Mouse (Mus musculus): ENCODE results near the gene Plxna2. TPM values are rescaled to one million over a fixed set of nuclear protein-coding genes. Genes with fewer than 3 reads are reported as not detected.

Plxna2 gene
- total RNA-seq, 2 experiments from 2014 or later: 65.0 to 73.0 TPM

DNA sequence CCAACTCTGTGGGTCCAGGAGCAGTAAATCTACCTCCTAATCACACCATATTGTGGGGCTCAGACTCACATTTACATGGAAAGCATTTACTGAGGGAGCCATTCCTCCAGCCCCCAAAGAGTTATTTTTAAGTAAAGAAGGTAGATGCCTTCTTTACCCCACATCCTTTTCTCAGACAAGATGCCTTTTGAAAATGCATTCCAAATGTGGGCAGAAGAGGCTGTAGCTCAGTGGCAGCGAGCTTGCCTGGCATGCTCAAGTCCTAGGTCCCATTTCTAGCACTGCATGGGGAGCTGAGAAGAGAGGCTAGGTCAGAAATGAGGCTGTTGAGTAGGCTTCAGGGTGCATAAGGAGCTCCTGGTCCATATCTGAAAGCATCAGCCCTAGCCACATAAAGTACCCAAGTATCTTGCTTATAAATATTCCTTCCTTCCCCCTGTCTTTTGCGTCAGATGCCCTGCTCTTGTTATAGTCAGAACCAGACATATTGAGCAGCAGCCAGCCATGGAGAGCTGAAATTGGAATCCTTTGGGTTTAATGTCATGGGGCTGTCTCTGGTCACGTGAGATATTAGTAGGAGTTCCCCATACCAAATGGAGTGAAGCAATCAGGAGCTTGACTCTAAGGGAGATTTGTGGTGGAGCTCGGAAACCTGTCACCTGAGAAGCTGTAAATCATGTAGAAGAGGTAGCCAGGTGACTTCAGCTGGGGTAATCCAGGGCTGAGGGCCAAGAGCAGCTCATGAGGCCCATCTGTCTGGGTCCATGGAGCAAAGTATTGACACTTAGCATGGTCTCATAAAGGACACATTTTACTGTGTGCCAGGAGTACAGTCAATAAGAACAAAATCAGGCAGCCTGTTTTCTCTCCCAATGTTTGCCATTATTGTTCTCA is 96.4 kb downstream of the Plxna2 start:
- DNase-seq: no peak

DNA sequence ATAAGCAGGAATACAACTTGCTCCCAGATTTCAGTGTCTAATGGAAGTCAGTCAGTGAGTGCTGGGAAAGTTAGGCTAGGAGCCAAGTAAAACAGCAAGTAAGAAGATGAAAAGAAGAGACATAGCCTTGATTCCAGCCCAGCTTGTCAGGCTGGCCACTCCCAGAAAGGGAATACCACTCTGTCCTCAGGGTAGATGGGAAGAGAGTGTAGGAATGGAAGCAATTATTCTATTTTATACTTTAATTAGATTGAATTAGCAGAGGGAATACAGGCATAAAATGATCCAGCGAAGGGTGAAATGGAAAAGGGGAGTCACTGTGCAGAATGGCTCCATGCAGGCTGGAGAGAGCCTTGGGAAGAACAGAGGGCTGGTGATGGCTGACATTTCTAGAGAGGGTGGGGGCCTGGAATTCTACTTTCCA is 99.4 kb downstream of the Plxna2 start:
- DNase-seq: no peak

DNA sequence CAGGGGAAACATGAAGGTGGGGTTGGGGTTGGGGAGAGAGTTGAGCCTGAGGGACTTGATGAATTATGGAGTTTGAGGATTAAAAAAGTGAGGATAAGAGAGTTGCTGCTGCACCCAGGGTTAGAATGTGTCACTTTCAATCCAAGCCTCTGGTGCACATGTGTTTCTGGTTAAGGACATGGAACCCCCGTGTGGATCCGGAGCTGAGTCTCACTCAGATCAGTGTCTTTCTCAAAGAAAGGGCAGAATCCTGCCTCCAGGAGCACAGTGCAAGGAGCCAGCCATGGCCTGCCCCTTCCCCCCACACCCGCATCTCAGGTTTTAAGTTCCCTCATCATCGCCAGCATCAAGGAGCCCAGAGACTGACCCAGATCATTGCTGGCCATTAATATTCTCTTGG is 102.4 kb downstream of the Plxna2 start:
- no peak for DNase-seq

DNA sequence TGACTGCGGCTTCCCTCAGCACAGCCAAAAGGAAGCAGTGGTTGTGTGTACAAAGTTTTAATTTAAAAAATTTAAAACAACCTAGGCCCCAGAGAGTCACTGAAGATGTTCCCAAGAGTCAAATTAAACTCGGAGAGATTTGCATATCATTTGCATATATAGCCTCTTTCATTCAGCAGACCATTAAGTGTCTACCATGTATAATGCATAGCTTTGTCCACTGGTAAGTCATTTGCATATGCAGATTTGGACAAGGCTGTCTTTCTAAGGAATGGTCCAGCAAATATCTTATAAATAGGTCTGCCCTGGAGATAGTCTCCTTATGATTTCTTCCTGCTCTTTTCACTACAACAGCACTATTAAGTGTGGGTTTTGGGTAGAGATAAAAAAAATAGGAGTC is 103.2 kb downstream of the Plxna2 start:
- no peak for DNase-seq

DNA sequence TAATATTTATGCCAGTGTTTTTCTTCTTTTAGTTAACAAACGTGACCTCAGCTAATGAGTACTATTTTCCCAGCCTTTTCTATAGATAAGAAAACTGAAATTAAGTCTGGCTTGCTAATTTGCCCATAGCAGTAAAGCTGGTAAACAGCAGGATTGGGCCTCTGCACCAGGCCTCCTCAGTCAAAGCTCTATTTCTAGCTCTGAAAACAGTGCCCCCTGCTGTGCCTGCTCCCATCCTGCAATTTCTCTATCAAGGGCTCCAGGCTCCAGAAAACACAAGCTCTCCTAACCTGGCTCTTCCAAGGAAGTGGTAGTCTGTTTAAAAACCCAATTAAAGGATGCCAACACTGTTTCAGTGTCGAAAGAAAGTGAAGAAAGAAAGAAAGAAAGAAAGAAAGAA is 104.3 kb downstream of the Plxna2 start:
- peak; percentile 60 to 70 for DNase-seq

DNA sequence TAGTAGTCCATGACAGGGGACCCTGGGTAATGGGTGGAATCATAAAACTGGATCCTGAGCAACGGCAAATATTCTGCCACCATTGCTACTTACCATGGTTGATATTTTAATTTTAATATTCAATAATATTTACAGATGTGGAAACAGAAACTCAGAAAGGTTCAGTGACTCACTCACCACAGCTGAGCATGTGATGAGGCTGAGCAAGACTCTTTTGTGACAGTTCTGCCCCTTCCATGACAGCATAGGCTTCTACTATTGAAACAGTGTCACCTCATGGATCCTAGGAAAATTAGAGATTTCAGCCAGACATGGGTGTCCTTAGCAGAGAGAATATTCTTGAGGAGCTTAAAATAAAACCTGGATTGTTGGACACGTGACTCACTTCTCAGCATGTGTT is 116.8 kb downstream of the Plxna2 start:
- no peak for DNase-seq

DNA sequence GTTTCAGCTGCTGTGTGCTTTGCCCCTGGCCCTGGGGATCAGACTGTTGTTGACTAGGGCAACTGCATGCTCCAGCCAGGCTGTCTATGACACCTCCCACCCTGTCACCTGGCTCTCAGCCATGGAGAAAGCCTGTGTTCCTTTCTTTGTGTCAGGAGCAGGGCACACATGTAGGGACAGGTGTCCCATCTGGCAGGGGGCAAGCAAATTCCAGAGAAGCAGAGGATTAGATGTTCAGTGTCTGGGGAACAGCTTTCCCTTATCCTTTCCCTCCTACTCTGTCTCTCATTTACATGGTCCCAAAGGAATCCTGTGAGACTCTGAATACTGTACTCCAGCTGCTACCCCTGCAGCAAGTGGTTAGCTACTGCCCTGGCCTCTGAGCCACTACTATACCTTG is 121.9 kb downstream of the Plxna2 start:
- DNase-seq: no peak

DNA sequence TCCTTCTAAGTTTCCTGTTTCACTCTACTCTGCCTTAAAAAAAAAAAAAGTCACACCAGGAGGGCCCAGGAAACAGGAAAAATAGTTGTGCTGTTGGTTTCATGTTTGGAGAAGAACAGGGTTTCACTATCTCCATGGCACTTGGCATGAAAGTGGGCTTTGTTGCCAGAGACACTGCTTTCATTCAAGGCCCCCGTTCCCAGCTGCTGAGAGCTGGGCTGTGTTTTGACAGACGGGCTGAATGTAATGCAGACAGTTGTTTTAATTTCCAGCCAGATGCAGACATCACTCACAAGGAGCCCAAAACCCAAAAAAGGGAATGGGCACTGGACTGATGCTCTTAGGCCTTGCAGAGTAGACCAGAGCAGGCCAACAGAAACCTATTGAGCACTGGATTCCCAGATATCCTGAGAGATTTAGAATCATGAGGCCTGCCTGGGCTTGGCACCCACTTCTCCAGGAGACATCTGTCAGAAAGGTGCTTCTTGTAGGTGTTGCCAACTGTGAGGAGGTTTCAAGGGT is 124.9 kb downstream of the Plxna2 start:
- peak; percentile 26 to 49 for DNase-seq

DNA sequence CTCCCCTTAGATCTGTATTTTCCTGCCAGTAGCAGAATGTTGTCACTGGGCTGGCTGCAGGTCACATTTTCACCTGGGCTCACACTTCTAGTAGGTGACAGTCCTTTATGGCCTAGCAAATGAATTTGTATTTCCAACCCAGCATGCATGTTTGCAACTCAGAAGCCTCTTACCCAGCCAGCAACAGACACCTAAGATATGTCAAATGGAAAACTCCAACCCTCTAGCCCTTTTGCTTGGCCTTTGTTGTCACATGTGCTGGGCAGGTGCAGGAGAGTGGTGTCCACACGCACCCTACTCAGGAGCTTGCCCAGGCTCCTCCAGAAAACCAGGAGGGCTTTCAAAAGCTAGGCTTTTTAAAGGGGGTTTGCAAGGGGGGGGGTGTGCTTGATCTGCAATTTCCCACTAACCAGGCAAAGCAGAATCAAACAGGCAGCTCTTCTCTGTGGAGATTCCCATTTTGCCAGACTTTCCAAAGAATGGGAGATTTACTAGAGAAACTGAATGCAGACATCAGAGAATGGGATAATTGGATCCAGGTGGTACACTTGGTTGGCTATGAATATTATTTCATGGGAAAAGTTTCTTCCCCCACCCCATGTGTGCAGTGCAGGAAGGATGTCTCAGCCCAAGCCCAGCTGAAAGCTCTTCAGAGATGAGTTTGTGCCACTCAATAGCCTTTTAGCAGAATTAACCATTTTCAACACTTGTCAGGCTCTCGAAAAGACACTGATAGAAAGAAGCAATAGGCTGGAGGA is 127.3 kb downstream of the Plxna2 start:
- DNase-seq: no peak

DNA sequence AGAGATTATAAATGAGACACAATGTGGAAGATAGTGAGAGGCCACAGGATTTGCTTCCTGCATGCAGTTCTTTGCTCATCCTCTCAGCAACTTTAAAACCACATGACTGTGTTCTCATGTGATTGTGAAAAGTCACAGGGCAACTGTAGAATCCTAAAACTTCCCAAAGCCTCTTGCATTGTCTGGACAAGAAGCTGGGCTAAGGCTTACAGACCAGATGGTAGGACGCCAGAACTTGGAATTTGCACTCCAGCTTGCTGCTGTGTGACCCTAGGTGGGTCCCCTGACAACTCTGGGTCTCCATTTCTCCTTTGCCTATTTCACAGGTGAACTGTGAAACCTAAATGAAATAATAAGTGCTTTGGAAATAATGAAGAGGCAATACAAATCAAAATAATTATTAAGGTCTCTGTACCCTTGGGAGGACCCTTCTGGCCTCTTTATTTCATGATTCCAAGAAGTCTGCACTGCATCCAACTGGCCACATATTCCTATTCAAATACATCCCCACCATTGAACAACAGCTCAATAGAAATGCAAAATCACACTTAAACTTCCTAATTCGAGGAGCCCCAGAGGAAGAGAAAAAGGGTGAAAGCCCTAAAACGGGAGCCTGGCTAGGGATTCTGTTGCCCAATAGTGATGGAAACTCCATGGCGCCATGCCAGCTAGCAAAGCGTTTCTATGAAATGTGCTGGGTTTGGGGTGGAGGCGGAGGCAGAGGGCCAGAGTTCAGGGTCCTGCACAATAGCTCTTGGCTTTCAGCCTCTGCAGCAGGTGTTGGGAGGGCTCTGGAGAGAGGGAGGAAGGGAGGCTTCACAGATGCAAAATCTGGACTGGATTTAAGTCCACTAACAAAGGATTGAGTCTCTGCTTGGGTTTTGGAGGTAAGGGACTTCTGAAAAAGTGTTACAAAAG is 128.6 kb downstream of the Plxna2 start:
- DNase-seq: peak; percentile 64 to 69

DNA sequence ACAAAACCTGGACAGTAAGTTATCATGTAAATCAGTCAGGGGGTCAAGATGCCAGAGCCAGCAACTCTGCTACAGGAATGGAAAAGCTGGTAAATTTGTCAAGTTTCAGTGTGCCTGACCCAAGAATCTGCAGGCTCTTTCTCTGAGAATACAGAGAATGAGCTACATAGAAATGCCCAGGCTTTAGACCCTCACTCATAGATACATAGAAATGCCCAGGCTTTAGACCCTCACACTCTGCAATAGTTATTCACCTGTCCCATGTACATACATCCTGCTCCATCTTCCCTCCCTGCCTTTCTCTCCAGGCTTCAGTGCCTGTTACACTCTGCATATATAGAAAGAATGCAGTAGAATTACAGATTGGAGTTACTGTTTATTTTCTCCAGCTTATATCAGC is 129.2 kb downstream of the Plxna2 start:
- no peak for DNase-seq

DNA sequence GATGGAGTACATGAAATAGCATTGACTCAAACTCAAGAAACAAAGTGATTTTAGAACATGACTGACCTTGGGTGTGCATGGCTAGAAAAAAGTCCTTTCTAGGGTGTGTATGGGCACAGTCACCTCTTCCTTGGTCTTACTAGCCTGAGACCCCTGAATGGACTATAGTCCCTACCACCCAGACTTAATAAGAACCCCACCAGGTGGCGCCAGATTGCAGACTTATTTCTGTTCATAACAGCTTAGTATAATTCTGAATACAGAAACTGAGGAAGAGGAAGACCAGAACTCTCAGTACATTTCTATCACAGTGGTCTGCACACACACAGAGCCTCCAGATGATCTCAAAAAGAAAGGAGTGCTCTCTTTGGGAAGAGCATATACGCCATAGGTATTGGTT is 135.2 kb downstream of the Plxna2 start:
- DNase-seq: peak in 1 of 2 experiments; percentile 36

DNA sequence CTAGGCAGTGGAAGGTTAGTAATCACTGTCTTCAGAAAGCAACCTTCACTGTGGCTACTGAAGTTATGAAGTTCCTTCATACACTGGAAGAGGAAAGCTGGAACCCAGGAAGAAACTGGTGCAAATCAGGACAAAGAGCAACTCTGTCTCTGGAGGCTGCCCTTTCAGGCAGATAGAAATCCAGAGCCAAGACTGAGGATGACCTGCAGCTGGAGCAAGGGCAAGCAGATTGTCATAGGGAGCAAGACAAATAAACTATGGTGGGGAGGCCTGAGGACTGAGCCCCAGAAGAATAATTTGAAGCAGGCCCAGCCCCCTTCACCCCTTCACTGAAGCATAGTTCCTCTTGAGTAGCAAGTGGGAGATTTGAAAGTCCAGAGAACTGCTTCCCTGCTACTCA is 138.0 kb downstream of the Plxna2 start:
- no peak for DNase-seq

DNA sequence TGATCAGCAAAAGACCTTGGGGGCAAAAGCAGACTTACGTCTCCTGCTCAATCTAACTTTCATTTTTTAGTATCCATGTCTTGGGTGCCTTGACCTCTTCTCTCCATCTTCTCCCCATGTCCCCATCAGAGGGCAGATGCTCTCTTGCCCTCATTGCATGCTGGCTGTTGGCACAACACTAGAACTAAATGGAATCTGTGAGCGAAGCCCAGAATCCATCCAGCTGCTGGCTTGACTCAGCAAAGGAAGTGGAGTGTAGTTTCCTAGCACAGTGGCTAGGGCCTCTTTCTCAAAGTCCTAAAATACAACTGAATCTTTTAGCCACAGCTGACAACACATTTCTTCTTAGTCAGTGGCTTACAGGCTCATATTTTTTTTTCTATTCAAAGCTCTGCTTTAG is 138.4 kb downstream of the Plxna2 start:
- no peak for DNase-seq

DNA sequence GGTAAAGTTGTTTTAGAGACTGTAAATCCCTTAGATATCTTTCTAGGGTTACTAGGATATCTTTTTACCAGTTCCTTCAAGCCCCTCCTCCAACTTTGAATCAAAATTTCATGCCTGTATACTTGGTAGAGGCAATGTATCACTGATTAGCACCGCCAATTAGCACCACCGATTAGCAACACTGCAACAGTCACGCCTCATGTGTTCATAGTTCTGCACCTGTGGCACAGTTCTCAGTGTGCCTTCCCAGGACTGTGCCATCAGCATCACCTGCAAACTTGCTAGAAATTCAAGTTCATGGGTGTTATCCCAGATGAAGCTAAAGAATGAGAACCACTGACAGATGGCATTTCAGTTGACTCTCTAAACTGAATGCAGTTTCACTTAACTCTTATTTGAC is 138.8 kb downstream of the Plxna2 start:
- no peak for DNase-seq

DNA sequence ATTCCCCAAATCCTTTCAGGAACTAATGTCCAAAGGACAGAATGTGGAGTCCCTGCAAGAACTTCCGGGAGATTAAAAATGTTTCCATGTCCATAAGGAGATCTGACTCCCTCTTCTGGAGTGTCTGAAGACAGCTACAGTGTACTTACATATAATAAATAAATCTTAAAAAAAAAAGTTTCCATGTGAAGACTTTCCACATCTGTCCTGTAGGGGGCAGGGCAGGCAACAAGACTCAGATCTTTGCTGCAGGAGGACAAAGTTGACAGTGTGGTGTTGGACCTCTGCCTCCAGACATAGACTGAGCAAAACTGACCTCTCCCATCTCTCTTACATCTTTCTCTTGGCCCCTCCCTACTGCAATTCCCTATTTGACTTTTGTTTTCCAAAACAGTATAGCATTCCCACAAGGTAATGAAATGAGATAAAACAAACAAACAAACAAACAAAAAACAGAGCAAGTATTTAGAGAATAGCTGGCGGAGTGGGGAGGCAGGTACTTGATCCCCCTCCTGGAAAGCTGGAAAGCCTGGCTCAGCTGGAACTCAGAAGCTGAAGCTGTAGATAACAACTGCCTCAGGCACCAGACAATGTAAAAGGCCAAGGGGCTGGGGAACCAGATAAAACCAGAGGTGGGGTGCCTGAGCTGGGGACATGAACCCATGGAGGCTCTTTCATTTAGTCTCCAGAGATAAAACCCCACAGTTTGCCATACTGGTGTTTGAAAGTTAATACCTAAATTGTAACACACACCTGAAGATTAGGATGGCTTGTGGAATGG is 143.6 kb downstream of the Plxna2 start:
- DNase-seq: no peak

DNA sequence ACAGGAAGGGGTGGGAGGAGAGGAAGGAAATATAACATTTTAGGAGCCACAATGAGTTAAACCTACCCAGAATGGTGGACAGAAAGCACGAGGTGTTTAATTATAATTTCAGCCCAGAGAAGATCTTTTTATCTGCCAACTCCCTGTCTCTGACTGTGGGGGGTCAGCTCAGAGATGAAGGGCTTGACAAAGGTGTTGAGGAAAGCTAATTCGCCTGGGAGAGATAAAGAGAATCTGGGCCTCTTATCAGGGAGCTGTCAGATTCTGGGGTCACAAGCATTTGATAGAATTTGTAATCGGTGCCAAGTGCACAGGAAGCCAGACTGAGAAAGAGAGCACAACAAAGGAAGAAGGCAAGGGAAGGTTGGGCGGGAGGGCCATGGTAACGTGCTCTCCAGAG is 144.9 kb downstream of the Plxna2 start:
- DNase-seq: no peak

DNA sequence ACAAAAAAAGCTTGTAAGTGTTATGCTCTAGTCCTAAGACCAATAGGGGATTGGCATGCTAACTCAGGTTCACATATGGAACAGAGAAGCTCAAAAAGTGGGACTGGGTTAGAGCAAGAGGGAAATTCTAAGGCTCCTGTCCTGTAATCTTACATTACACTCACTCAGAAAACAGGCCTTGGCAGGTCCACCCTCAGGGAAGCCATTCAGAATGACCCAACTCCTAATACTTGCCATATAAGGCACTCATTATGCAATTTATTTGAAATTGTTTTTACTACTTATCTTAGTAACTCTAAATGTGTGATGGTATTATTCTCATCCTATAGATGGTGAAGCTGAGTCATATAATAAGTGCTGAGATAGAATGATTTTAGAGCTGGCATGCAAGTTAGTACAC is 146.9 kb downstream of the Plxna2 start:
- no peak for DNase-seq

DNA sequence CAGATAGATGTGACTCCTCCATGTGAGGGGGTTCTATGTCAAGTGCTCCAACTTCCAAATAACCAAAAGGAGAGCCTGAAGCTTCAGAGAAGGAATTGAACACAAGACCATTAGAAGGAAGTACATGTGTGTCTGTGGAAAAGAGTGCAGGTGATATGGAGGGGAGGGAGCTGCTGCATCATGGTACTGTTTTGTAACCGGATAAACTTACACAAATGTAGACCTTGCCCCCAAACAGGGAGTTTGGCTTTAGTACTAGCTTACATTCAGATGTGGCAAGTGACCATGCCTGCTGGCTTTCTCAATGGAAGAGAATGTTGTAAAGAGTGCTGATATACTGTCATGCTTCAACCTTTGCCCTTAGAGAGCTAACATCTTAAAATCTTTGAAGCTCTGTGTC is 150.8 kb downstream of the Plxna2 start:
- no peak for DNase-seq

DNA sequence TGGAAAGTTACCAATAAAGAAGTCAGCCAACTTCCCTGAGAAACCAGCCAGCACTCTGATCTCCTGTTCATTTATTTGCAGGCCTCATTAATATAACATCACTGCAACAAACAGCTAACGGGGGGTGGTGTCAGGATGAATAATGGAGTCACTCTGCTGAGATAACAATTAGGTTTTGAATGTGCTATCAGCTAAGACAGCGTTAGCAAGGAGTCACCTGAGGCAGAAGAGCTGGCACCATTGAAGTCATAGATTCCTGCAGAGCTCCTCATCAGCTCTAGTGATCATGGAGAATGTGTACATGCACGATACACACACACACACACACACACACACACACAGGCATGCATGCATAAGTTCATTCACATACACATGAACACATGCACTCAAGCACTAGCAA is 154.0 kb downstream of the Plxna2 start:
- no peak for DNase-seq

DNA sequence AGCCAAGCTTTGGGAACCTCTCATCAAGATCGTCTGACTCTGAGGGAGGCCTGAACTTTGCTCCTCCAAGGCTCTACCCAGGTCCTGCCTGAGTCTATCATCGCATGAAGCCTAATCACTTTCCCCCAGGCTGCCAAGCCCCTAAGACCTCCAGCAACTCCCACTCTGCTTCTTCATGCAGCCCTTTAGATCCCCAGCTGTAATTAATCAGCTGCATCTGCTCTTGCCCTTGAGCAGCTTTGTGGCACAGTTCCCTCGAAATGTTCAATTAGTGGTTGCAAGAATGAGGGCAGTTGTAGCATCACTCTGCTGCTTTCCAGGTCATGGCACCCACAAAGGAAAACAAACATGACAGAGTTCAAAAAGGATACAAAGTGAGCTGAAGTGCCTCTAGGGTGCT is 155.9 kb downstream of the Plxna2 start:
- DNase-seq: no peak

DNA sequence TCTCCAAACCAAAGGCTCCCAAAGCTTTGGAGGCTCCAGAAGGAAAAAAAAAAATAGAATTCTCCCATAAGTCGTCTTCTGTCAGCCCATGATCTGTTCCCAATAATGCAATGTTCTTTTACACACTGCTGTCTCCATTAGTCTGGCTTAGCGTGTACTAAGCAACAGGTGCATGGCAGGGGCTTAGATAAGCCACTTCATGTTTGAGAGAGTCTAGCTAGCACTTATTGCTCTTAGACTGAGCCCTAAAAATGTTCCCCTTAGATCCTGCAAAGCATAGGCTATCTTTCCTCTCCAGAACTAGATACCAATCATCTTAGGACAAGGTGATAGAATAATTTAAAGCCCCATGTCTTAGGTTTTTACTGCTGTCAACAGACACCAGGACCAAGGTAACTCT is 156.3 kb downstream of the Plxna2 start:
- no peak for DNase-seq
